In genomic region chr1:41275642-41276041, GRCm38 (mm10) we compare ENCODE assay signal across 12 mouse cellular contexts.
DNase-seq lines count a peak whose midpoint lies in the region; ATAC-seq lines count a peak whose summit lies in the region.
"Had no signal": no experiment of that assay in that cellular context is flagged by ENCODE, and none has a peak within 500 bp of the region (broad histone marks: within the 10 kb centered on the region; RNA-seq: fewer than 3 reads in every experiment).

No protein-coding gene starts in this region.

- no peaks in the 10 kb centered on the region for H3K36me3 ChIP-seq in heart, embryonic 10.5 days
- no peaks in the 10 kb centered on the region for H3K36me3 ChIP-seq in limb, embryonic 13.5 days

- no peaks in the 10 kb centered on the region for H3K9me3 ChIP-seq in heart, embryonic 10.5 days
- H3K9me3 ChIP-seq in limb, embryonic 13.5 days = no peaks in the 10 kb centered on the region

- 20% methylated on average over 6 of the region's 6 CpGs for WGBS in heart, embryonic 10.5 days
- WGBS in limb, embryonic 13.5 days = 22% methylated on average over 6 of the region's 6 CpGs

- H3K4me2 ChIP-seq in limb, embryonic 13.5 days (replicated peaks) = peak overlapping the region; percentile 57

- no peak overlapping the region for H3K27ac ChIP-seq in heart, embryonic 10.5 days
- no peak overlapping the region for H3K27ac ChIP-seq in limb, embryonic 13.5 days

- H3K4me1 ChIP-seq in heart, embryonic 10.5 days = peaks cover 12% of the 10 kb centered on the region
- H3K4me1 ChIP-seq in limb, embryonic 13.5 days = peaks cover 18% of the 10 kb centered on the region

- no peaks in the 10 kb centered on the region; the same call in 1 of the 2 replicates for H3K27me3 ChIP-seq in heart, embryonic 10.5 days (ENCODE audit: insufficient read depth, poor library complexity, severe bottlenecking)
- H3K27me3 ChIP-seq in limb, embryonic 13.5 days = peaks cover 15% of the 10 kb centered on the region

- no peak for DNase-seq in heart, embryonic 10.5 days (ENCODE audit: low spot score)
- DNase-seq in heart, adult 8-10 months (ENCODE audit: low spot score) = no peak
- DNase-seq in right cerebral cortex, postnatal 4 days = peak; percentile 13
- DNase-seq in right cerebral cortex, postnatal 25 days = no peak
- no peak for DNase-seq in gastrocnemius, adult 8-10 months (ENCODE audit: low spot score in 2 of 2)
- no peak for DNase-seq in cerebellum, adult 9-11 months
- no peak for DNase-seq in ovary, postnatal 10 days (ENCODE audit: low spot score)
- DNase-seq: adrenal gland, postnatal 25 days; cerebellum, postnatal 14 days; layer of hippocampus, postnatal 36 days; lung, postnatal 10 days had no signal

- no peak for ATAC-seq in limb, embryonic 13.5 days (ENCODE audit: low FRiP score, low read depth)

- peak overlapping the region; percentile 43; the same call in 1 of the 2 replicates for H3K4me3 ChIP-seq in heart, embryonic 10.5 days
- H3K4me3 ChIP-seq in limb, embryonic 13.5 days = no peak overlapping the region

- H3K9ac ChIP-seq in limb, embryonic 13.5 days = no peak overlapping the region
